Mouse (Mus musculus) forebrain, postnatal 0 days (tissue): ENCODE results near the gene Itgb5. TPM values are rescaled to one million over a fixed set of nuclear protein-coding genes. Genes with fewer than 3 reads are reported as not detected.

Source experiments
- ATAC-seq: fragments of 200-750 bp; cut with Nextera tagmentation; 2 replicates; pipeline ENCODE4 v1.8.0; 2017; ENCODE audit warnings: mild to moderate bottlenecking, moderate library complexity
- DNase-seq: peaks from one replicate; pipeline ENCODE4 v3.0.0-alpha.2; 2015
- H3K27ac ChIP-seq: fragments of 300-500 bp; sonication (generic); 2 replicates; pipeline ENCODE4 v1.5.1; 2014; ENCODE audit warnings: low read depth, mild to moderate bottlenecking, antibody characterized with exemption, low read length, moderate library complexity, mixed read lengths
- H3K27me3 ChIP-seq: fragments of 300-500 bp; sonication (generic); 2 replicates; pipeline ENCODE4 v1.6.1; 2014; ENCODE audit warnings: mild to moderate bottlenecking, low read length, mixed read lengths; ENCODE audit not compliant: insufficient read depth
- H3K36me3 ChIP-seq: fragments of 300-500 bp; sonication (generic); 2 replicates; pipeline ENCODE4 v1.6.1; 2014; ENCODE audit warnings: mild to moderate bottlenecking, moderate library complexity; ENCODE audit not compliant: insufficient read depth
- H3K4me1 ChIP-seq: fragments of 300-500 bp; sonication (generic); 2 replicates; pipeline ENCODE4 v1.6.1; 2014; ENCODE audit warnings: antibody characterized with exemption; ENCODE audit not compliant: insufficient read depth
- H3K4me2 ChIP-seq: fragments of 300-500 bp; sonication (generic); 2 replicates; pipeline ENCODE4 v1.6.1; 2014; ENCODE audit warnings: low read depth, mild to moderate bottlenecking, moderate library complexity
- H3K4me3 ChIP-seq: fragments of 300-500 bp; sonication (generic); 2 replicates; pipeline ENCODE4 v1.5.1; 2014; ENCODE audit warnings: low read depth, low read length, mixed read lengths
- H3K9ac ChIP-seq: fragments of 300-500 bp; sonication (generic); 2 replicates; pipeline ENCODE4 v1.6.1; 2014; ENCODE audit warnings: mild to moderate bottlenecking
- H3K9me3 ChIP-seq: fragments of 300-500 bp; sonication (generic); 2 replicates; pipeline ENCODE4 v1.6.1; 2016; ENCODE audit warnings: low read length
- CTCF ChIP-seq: sonication (generic); IDR thresholded peaks from 2 replicates; pipeline ENCODE4 v1.5.1; 2016; ENCODE audit warnings: antibody characterized with exemption, control low read depth, low read depth
- WGBS: fragments of 180-500 bp; shearing (Covaris S2); extraction: QIAGEN DNeasy Blood & Tissue Kit; methylation state at CpG from one replicate; pipeline ENCODE4 v1.1.7; 2014; 5-methylcytosine and 5-hydroxymethylcytosine counted together
- polyA plus RNA-seq: library from polyadenylated mRNA; unstranded; fragments of >200 nt; fragmentation: Nextera tagmentation; extraction: Ambion mirVana; gene quantifications from 2 replicates; pipeline ENCODE4 v1.2.1, GENCODE M21; 2015
- total RNA-seq: library from RNA; depleted of rRNA; stranded (reverse); fragments of >200 nt; gene quantifications from 2 replicates; pipeline ENCODE4 v1.2.3, GENCODE M21; 2014

Itgb5 gene
- total and polyA plus RNA-seq, 2 experiments from 2014 or later = 19.7 to 49.3 TPM

DNA sequence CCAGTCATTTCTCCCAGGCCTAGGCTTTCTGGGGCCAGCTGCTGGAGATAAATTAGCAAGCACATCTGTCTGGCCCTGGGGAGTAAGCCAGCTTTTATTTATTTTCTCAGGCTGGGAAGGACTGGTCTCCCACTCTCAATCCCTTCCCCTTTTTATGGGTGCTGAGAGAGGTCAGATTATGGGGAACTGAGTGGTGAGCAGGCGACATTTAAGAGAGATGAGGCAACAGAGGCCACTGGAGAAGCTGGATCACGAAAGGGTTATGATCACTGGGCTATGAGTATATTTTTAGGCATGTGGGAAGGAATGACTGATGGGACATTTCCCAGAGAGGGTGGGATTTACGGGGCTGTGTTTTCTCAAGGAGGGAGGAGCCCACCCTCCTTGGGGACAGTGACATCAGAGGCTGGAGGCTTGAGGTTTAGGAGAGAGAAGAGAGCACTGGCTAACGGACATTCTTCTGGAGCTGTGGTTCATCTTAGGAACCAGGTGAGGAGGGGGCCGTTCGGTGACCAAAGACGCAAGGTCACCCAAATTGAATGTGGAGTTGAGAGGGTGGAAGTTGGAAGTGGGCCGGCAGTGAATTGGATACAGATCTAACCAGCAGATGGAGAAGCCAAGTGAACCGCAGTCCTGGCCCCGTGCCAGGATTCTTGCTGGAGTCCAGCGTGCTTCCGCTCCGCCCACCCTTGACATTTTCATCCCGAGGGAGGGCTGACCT is 62.3 kb downstream of the Itgb5 start:
- H3K9ac ChIP-seq = no peak overlapping the region
- 0 out of 2 replicates have a peak, but pooled peaks cover 5% of the 10 kb centered on the region for H3K4me1 ChIP-seq
- ATAC-seq (no peak), DNase-seq (peak; percentile 62)
- WGBS = 38% methylated on average over 14 of the region's 14 CpGs
- no peaks in the 10 kb centered on the region for H3K27me3 ChIP-seq
- no peak for TF ChIP-seq CTCF
- peak overlapping the region; percentile 15; the same call in 1 of the 2 replicates for H3K27ac ChIP-seq
- H3K36me3 ChIP-seq = no peaks in the 10 kb centered on the region
- H3K9me3 ChIP-seq = no peaks in the 10 kb centered on the region
- no peak overlapping the region for H3K4me3 ChIP-seq
- no peak overlapping the region for H3K4me2 ChIP-seq

DNA sequence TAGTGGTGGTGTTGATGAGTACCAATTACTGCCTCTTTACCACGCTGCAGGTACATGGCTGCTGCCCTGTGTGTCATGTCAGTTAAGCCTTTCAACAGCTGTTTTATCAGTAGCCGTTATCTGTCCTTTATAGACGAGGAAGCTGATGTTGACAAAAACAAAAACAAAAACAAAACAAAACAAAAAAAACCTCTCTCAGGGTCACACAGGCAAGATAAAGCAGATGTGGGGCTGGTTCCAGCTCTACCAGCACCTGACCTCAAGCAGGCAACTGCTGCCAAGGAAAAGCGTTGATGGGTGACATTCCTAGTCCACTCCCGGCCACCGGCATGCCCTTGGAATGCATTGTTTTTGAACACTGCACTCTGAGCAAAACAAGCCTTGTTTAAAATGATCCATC is 63.1 kb downstream of the Itgb5 start:
- H3K4me3 ChIP-seq = no peak overlapping the region
- 0 out of 2 replicates have a peak, but pooled peaks cover 5% of the 10 kb centered on the region for H3K4me1 ChIP-seq
- no peaks in the 10 kb centered on the region for H3K9me3 ChIP-seq
- H3K36me3 ChIP-seq = no peaks in the 10 kb centered on the region
- 48% methylated on average over 6 of the region's 6 CpGs for WGBS
- ATAC-seq (no peak), DNase-seq (no peak)
- H3K4me2 ChIP-seq = no peak overlapping the region
- no peak overlapping the region for H3K27ac ChIP-seq
- no peaks in the 10 kb centered on the region for H3K27me3 ChIP-seq
- H3K9ac ChIP-seq = no peak overlapping the region
- TF ChIP-seq CTCF = no peak

DNA sequence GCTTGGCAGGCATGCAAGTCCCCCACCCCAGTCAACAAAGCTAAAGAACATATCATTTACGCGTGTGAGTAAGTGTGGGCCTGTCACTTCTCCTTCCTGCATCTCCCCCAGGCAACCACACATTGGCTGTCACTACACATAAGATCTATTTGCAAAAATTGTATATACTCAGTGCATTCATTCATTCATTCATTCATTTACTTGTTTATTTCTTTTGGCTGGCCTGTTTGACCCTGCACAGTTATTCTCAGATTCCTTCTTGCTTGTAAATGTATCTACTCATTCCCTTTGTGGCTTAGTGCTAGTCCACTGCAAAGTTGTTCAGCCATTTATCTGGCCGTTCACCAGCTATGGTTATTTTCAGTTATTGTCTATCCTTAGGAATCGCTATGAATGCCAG is 64.3 kb downstream of the Itgb5 start:
- Histone ChIP-seq H3K9me3 (no peaks in the 10 kb centered on the region), H3K36me3 (no peaks in the 10 kb centered on the region), H3K4me3 (no peak overlapping the region), H3K4me1 (0 out of 2 replicates have a peak, but pooled peaks cover 5% of the 10 kb centered on the region), H3K27me3 (no peaks in the 10 kb centered on the region), H3K4me2 (no peak overlapping the region), H3K9ac (no peak overlapping the region), H3K27ac (no peak overlapping the region)
- TF ChIP-seq CTCF = no peak
- DNase-seq = no peak
- no peak for ATAC-seq
- WGBS = 84% methylated on average over 4 of the region's 4 CpGs

DNA sequence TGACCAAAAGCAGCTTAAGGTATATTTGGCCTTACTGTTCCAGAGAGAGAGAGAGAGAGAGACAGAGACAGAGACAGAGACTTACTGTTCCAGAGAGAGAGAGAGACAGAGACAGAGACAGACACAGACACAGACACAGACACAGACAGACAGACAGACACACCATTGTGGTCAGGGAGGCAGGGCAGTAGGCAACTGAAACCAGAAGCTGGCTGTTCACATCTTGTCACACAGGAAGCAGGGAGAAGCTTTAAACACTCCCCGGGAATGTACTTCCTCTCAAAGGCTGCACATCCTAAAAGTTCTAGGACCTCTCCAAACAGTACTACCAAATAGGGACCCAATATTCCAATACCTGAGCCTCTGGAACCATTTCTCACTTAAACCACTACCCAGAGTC is 65.0 kb downstream of the Itgb5 start:
- no peak overlapping the region for H3K4me2 ChIP-seq
- DNase-seq (no peak), ATAC-seq (no peak)
- no peak overlapping the region for H3K4me3 ChIP-seq
- no peaks in the 10 kb centered on the region for H3K36me3 ChIP-seq
- H3K9ac ChIP-seq = no peak overlapping the region
- TF ChIP-seq CTCF = no peak
- H3K27me3 ChIP-seq = no peaks in the 10 kb centered on the region
- 89% methylated on average over 1 of the region's 1 CpGs for WGBS
- H3K9me3 ChIP-seq = no peaks in the 10 kb centered on the region
- 0 out of 2 replicates have a peak, but pooled peaks cover 5% of the 10 kb centered on the region for H3K4me1 ChIP-seq
- no peak overlapping the region for H3K27ac ChIP-seq

DNA sequence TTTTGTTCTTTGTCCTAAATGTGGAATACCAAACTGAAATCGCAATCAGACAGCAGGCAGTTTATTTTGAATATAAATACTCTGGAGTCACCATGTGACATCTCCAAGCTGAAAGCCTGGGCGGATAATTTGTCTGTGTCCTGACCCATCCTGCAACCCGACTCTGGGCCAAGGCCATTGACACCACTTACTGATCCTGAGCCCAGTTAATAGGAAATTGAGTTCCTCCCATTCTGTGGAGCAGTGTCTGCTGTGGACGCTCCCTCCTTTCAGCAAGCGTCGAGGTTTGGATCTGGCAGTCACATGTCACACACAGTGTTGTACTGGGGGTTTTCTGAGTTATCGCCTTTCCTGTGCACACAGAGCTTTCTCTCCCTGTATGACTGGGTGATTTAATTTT is 66.2 kb downstream of the Itgb5 start:
- H3K9ac ChIP-seq = no peak overlapping the region
- H3K36me3 ChIP-seq = no peaks in the 10 kb centered on the region
- no peak overlapping the region for H3K4me2 ChIP-seq
- no peak overlapping the region for H3K4me3 ChIP-seq
- no peak overlapping the region for H3K27ac ChIP-seq
- DNase-seq = no peak
- H3K9me3 ChIP-seq = no peaks in the 10 kb centered on the region
- H3K27me3 ChIP-seq = no peaks in the 10 kb centered on the region
- no peak for ATAC-seq
- no peak for TF ChIP-seq CTCF
- WGBS = 76% methylated on average over 7 of the region's 7 CpGs
- H3K4me1 ChIP-seq = 0 out of 2 replicates have a peak, but pooled peaks cover 5% of the 10 kb centered on the region

DNA sequence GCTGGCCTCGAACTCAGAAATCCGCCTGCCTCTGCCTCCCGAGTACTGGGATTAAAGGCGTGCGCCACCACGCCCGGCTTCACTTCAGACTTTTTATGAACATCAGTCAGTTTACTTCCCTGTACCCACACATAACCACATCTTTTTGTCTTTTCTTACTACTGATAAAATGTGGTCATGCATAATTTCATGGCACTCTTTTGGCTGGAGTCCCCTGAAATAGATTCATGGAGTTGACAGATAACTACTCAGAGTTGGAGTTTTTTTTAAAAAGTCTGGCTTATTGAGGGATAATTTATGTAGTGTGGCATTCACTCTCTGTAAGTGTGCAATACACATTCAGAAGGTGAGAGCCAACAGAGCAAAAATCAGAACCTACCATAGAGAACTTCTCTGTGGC is 67.3 kb downstream of the Itgb5 start:
- Histone ChIP-seq H3K27me3 (no peaks in the 10 kb centered on the region), H3K9me3 (no peaks in the 10 kb centered on the region), H3K4me2 (no peak overlapping the region), H3K27ac (no peak overlapping the region), H3K4me1 (0 out of 2 replicates have a peak, but pooled peaks cover 5% of the 10 kb centered on the region), H3K36me3 (no peaks in the 10 kb centered on the region), H3K9ac (no peak overlapping the region), H3K4me3 (no peak overlapping the region)
- DNase-seq (peak; percentile 25), ATAC-seq (peak; percentile 48)
- no peak for TF ChIP-seq CTCF
- WGBS = 88% methylated on average over 7 of the region's 7 CpGs

DNA sequence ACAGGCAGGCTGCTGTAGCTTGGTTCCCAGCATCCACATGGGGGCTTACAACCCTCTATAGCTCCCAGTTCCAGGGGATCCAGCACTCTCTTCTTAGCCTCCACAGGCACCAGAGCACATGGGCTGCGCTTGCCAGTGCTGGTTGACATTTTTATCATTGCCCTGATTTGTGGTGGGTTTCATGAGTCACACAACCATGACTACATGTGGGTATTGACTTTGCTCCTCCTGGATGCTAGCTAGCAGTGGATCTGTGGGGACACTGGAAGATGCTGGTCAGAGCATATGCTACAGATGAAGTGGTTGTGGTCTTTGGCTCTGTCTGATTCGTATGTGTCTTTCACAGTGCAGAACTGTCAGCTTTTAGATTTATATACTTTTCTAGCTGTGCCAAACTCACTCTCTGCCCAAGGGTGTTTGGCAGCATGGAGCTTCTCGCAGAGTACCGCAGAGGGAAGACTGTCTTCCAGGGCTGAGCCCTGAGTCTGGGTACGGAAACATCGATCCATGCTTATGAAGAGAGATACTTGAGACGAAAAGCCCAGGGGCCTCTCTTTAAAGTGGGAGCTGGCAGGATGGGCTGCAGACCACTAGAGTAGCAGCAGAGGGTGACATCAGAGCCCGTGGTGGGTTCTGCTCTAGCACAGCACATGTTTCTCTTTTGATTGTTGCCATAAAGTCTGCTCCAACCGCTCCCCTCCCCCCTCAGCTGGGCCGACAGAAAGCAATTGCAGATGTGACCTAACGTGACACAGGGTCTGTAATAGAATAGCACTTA is 74.4 kb downstream of the Itgb5 start:
- Histone ChIP-seq H3K4me2 (no peak overlapping the region), H3K9ac (no peak overlapping the region), H3K27me3 (no peaks in the 10 kb centered on the region), H3K4me1 (0 out of 2 replicates have a peak, but pooled peaks cover 4% of the 10 kb centered on the region), H3K4me3 (no peak overlapping the region), H3K36me3 (no peaks in the 10 kb centered on the region), H3K9me3 (no peaks in the 10 kb centered on the region), H3K27ac (no peak overlapping the region)
- WGBS = 65% methylated on average over 11 of the region's 11 CpGs
- ATAC-seq (peak; percentile 72), DNase-seq (peak; percentile 50)
- no peak for TF ChIP-seq CTCF
